Mouse (Mus musculus) layer of hippocampus, adult 18-20 months (tissue): ENCODE data around the gene Syvn1. TPM values are rescaled to one million over a fixed set of nuclear protein-coding genes. Genes with fewer than 3 reads are reported as not detected.
A peak's percentile ranks its signal among the peaks of the same experiment; 100 is the strongest.
"Not testable (repeated sequence)": the region's sequence is repeated elsewhere in the genome, so short reads cannot be mapped to it uniquely, and the experiment has no call there.

Experiments used
- DNase-seq, 2 experiments: peaks; one replicate each; pipeline ENCODE4 v3.0.0; 2022; ENCODE audit warnings: low spot score in 2 of 2
- total RNA-seq, 2 experiments: library from RNA; stranded (reverse); gene quantifications; 2 replicates each; pipeline ENCODE4 v1.2.3; 2021

The Syvn1 gene
- total RNA-seq, 2 experiments from 2014 or later: 43.4 to 44.5 TPM

DNA sequence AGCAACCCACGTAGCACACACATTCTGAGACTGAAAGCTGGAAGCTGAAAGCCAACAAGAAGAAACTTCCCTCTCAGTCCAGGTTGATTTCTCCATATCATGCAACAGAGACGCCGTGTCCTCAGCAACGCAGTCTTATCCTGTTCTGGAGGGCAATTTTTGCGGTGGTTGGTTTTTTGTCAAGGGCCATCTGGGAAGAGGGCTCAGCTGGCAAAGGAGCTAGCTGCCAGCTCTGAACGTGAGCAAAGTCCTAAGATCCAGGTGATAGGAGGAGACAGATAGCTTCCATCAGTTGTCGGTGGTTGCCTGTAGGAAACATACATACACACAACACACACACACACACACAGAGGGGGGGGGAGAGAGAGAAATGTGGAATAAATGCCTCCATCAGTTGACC, 8.1 kb upstream of the Syvn1 start:
- no peak for DNase-seq

DNA sequence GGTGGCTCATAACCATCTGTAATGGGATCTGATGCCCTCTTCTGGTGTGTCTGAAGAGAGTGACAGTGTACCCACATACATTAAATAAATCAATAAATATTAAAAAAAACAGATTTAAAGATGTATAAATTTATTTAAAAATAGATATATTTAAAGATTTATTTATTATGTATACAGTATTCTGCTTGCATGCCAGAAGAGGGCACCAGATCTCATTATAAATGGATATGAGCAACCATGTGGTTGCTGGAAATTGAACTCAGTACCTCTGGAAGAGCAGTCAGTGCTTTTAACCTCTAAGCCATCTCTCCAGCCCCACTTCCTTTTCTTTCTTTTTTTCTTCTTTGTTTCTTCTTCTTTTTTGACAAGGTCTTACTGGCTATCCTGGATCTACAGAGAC, 6.4 kb upstream of the Syvn1 start:
- DNase-seq: no peak

DNA sequence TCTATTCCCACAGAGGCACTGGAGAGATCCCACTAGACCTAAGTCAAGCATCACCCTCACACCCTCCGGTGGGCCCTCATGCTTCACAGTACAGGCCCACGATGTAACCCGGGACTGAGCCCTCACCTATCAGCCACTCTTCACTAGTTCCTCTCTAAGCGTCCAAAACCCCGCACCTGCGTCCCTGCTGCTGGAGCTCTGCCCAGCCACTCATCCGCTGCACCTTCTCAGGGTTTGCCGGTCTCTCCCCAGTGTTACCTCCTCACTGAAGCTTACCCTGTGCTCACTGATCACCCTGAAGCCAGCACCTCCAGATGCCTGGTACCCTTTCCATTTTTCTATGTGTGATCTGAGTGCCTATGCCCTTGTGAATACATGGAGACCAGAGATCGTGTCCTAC, 4.1 kb upstream of the Syvn1 start:
- DNase-seq: no peak

DNA sequence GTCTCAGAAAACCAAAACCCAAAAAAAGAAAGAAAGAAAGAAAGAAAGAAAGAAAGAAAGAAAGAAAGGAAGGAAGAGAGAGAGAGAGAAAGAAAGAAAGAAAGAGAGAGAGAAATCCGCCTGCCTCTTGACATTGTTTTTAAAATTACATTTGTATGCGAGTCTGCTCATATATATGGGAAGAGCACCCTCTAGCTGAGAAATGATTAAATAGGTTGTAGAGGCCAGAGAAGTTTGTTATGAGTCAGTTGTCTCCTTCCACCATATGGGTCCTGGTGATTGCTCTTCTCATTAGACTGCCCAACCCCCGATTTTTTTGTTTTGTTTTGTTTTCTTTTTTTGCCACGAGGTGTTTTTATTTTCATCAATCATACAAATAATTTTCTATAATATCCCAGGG, 2.3 kb upstream of the Syvn1 start:
- not testable (repeated sequence) for DNase-seq

- no peak for DNase-seq
These were observed 746 bp upstream of the Syvn1 start for GRCm38 (mm10) chr19:6045366-6046293.

DNA sequence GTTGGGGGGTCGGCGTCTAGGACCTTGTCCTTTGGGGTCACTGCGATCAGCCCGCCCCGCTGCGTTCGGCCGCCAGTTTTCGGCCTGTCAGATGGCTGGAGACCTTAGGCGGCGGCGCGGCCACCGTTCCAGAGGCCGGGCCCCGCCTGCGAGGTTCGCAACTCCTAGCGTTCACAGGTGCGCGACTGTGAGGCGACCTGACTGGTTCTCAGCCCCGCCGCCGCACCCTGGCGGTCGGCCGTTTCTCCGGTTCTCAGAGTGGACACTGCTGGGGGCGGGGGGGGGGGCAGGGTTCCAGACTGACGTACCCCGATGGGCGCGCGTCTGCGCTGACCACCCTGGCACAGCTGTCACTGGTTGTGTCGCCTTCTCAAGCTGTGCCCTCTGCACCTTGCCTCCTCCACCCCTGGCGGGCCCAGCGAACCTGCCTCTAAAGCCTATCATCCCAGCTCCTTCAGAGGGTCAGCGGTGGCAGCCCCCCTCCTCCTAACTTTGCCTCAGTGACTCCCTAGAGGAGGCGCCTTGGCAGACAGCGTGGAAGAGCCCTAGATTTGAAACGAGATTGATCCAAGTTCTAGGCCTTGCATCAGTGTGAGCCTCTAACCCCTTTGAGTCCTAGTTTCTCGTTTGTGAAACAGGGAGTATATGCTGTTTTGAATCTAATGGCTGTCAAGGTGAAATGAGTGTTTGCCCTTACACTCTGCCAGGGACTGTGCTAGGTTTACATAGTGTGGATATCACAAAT, 950 bp downstream of the Syvn1 start:
- DNase-seq: no peak

DNA sequence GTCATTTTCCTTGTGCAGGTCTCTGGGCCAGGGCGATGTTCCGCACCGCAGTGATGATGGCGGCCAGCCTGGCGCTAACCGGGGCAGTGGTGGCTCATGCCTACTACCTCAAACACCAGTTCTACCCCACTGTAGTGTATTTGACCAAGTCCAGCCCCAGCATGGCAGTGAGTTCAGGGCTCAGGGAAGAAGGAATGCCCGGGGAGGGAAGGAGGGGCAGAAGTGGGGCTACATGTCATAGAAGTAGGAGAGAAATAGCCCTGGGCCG, 1.5 kb downstream of the Syvn1 start:
- DNase-seq: no peak

- DNase-seq: no peak
These were observed 2.5 kb downstream of the Syvn1 start for GRCm38 (mm10) chr19:6048681-6049410.

GRCm38 (mm10) chr19:6052516-6052915, 6.1 kb downstream of the Syvn1 start:
- DNase-seq: no peak

DNA sequence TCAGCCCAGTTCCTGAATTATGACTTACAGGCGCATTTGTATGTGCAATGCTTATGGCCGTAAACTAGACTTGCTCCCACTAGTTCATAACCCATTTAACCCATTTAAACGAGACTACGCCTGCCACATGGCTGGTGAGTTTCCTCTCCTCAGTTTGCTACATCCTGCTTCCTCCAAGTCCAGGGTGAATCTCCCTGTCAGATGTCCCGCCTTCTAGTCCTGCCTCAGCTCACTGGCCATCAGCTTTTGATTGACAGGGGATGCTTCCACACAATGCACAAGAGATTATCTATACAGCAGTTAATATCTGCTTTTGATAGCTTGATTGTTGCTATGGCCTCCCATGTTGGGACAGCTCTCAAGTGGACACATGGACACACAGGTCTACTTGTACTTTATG, 7.9 kb downstream of the Syvn1 start:
- no peak for DNase-seq

DNA sequence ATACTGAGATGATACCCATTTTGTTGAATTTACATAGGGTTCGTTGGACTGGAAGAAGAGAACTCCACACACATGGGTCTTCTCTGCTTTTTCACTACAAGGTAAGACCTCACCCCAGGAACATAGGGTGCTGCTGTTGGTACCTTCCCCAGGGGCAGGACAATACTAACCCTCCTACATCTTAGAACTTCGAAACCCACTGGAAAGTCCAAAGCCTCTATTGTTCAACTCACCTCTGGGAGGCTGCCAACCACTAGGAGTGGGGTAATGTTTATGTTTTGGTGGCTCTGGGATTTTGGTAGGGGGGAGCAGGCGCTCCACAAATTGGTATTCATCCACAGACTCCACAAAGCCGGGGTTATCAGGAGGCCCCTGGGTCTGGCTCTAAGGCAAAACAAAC, 10.3 kb downstream of the Syvn1 start:
- no peak for DNase-seq

DNA sequence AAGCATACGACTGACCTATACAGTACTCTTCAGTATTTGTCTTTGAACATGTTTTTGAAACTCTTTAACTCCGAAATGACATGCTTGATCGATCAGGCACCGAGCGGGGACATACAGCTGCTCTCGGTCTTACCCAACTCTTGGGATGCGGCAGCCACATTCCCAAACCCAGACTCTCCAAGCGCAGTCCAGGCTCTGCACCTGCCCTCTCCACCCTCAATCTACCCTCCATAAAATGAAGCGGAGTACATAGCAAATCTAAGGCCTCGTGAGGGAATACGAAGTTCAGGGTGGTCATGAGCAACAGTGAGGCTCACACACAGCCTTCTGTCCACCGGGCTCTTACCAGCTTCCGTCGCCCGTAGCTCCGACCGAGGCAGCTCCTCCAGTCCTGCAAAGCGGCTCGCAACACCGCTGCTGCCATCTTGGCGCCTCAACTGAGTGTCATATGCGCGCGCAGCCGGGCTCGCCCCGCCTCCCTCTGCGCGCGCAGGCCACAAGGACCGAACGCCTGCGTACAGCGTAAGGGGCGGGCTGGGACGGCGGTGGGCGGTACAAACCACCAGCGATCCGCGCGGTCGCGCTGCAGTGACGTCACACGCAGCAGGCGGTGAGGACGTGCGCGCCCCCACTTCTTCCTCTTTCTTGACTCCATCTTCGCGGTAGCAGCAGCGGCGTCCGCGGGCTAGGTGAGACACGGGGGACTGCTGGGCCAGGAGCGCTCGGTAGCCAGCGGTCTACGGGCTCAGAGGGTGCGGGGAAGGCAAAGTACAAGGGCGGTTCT, 11.1 kb downstream of the Syvn1 start, which contains the start of the genes Mrpl49 and Fau:
Gene Mrpl49, minus strand, starts transcription at position 473 of the 784 bp plus-strand sequence.
Gene Fau, plus strand, starts transcription at position 532 of the 784 bp plus-strand sequence.
- peak; percentile 98 to 99 for DNase-seq

GRCm38 (mm10) chr19:6058513-6058912, 12.1 kb downstream of the Syvn1 start:
- DNase-seq: no peak

DNA sequence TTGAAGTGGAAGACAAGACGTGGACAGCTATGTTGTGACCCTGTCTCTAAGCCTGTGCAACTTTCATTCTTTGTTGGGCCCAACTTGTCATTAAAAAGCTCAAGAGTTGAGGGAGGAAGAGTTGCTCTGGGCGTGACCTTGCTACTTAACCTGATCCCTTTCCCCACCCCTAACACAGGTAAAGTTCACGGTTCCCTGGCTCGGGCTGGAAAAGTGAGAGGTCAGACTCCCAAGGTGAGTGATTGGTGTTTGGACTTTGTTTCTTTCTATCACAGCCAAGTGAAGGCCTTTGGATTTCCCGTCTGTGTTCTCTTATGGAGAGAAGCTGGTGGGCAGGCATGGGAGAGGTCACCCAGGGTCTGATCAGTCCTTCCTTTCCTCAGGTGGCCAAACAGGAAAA, 12.6 kb downstream of the Syvn1 start:
- no peak for DNase-seq

DNA sequence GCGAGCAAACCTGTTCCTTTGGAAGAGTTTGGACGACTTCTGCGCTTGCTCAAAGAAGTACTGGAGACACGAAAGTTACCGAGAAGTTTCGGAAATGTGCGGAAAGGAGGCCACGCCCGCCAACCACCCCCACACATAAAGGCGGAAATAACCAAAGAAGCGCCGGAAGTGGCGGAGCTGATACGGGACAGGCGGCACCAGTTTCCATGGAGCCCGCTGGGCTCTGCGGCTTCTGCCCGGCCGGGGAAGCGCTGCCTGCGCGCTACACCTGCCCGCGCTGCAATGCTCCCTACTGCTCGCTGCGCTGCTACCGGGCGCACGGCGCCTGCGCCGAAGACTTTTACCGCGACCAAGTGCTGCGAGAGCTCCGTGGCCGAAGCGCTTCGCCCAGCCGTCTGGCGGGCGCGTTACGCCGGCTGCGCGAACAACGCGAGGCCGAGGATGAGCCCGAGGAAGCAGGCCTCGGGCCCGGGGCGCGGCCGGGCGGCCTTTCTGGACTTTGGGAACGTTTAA, 14.7 kb downstream of the Syvn1 start, which contains the start of gene Znhit2:
Gene Znhit2, plus strand, starts transcription at position 172 of the 513 bp plus-strand sequence.
- peak; percentile 95 to 97 for DNase-seq

DNA sequence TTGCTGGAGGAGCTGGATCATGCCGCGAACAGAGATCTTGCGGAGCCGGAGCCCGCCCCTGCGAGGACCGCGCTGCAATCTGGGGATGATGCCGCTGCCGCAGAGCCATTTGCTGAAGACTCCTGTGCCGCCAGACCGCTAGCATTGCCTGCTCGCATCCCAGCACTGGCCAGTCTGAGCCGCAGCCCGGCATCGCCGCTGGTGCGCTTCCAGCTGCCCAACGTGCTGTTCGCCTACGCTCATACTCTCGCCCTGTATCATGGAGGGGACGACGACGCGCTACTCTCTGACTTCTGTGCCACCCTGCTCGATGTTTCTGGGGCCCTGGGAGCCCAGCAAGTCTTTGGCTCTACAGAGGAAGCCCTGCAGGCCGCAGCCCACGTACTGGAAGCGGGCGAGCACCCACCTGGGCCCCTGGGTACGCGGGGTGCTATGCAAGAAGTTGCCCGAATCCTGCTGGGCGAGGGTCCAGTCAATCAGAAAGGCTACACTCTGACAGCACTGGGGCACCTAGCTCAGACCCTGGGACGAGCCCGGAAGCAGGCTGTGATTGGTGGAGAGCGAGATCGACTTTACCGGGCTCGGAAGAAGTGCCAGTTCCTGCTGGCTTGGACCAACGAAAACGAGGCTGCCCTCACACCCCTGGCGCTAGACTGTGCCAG, 15.4 kb downstream of the Syvn1 start:
- DNase-seq: peak in 1 of 2 experiments; percentile 55

GRCm38 (mm10) chr19:6062418-6062817, 16.0 kb downstream of the Syvn1 start:
- no peak for DNase-seq

GRCm38 (mm10) chr19:6063081-6063480, 16.7 kb downstream of the Syvn1 start:
- no peak for DNase-seq

GRCm38 (mm10) chr19:6066571-6066970, 20.2 kb downstream of the Syvn1 start:
- no peak for DNase-seq
